Comparison of ENCODE assay signal across 27 mouse cellular contexts in the genomic region with DNA sequence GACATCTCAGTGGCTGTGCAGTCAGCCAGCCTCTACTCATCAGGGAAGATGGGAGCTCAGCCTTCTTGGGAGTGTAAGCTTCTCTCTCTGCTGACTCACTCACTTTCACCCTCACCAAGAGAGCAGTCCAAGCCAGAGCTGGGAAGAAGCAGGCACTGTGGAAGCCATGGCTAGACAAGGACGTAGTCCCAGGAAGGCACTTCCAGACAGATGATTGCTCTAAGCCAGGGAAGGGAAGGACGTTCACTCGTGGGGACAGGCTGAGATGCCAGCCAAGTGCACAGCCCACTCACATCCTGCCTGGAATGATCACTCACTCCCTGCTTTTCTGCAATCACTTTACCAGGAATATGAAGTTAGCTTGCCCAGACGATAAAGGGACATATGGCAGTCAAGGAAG.
DNase-seq lines count a peak whose midpoint lies in the region; TF ChIP-seq lines count a peak whose summit lies in the region.
"Had no signal": no experiment of that assay in that cellular context is flagged by ENCODE, and none has a peak within 500 bp of the region (broad histone marks: within the 10 kb centered on the region; RNA-seq: fewer than 3 reads in every experiment).

No protein-coding gene starts in this region.

- TF ChIP-seq POLR2A in cortical plate, adult 2 months (IDR thresholded peaks at IDR 0.05; ENCODE audit: extremely low read depth, insufficient read depth, low read length): no peak

- no peak for DNase-seq in layer of hippocampus, adult 2 months (ENCODE audit: low spot score in 2 of 2)
- no peak for DNase-seq in layer of hippocampus, postnatal 10 days (ENCODE audit: low spot score in 2 of 2)
- peak; percentile 12 to 48 for DNase-seq in left cerebral cortex, adult 8-10 months (ENCODE audit: low spot score in 2 of 2)
- DNase-seq in left cerebral cortex, adult 11 months (ENCODE audit: low spot score): no peak
- peak; percentile 46 for DNase-seq in left cerebral cortex, postnatal 36 days (ENCODE audit: low spot score in 2 of 2)
- DNase-seq in c-Kit-positive CD71-positive TER-119-positive erythroid progenitor cells, embryonic 14.5 days (ENCODE audit: low spot score): no peak
- DNase-seq: adrenal gland, postnatal 25 days; B cell, adult 2 months; cerebellum, adult 2 months; cerebellum, postnatal 14 days; gastrocnemius, postnatal 14 days; heart, adult 11 months; kidney, adult 8-10 months; kidney, postnatal 4 days; lung, postnatal 36 days; thymus, adult 18-20 months; thymus, postnatal 25 days had no signal

- peak overlapping the region; percentile 46; the same call in 1 of the 2 replicates for H3K27ac ChIP-seq in layer of hippocampus, adult 2 months
- H3K27ac ChIP-seq in cortical plate, adult 2 months (ENCODE audit: insufficient read depth, low read length): peak overlapping the region; percentile 27; the same call in 1 of the 2 replicates
- H3K27ac ChIP-seq: forebrain, embryonic 13.5 days; heart, embryonic 10.5 days; heart, embryonic 15.5 days; hindbrain, postnatal 0 days; intestine, embryonic 15.5 days; kidney, postnatal 0 days; limb, embryonic 13.5 days; lung, embryonic 15.5 days; stomach, postnatal 0 days had no signal

- H3K4me3 ChIP-seq in layer of hippocampus, adult 2 months: no peak overlapping the region
- no peak overlapping the region for H3K4me3 ChIP-seq in cortical plate, adult 2 months (ENCODE audit: insufficient read depth, low read length)
- H3K4me3 ChIP-seq: forebrain, embryonic 13.5 days; heart, embryonic 10.5 days; heart, embryonic 15.5 days; intestine, embryonic 15.5 days; limb, embryonic 13.5 days; lung, embryonic 15.5 days had no signal

- intact Hi-C loops in left cerebral cortex, postnatal 36 days (cut with DNase I): no loop called here

- no peak for TF ChIP-seq CTCF in layer of hippocampus, adult 2 months (conservative IDR thresholded peaks at IDR 0.05)
- no peak for TF ChIP-seq CTCF in cortical plate, adult 2 months (IDR thresholded peaks at IDR 0.05; ENCODE audit: extremely low read depth, insufficient read depth, low read length)

- H3K4me1 ChIP-seq in cortical plate, adult 2 months (ENCODE audit: control insufficient read depth, insufficient read depth, low read length): 0 out of 2 replicates have a peak, but pooled peaks cover 2% of the 10 kb centered on the region
- H3K4me1 ChIP-seq: forebrain, embryonic 13.5 days; heart, embryonic 10.5 days; heart, embryonic 15.5 days; intestine, embryonic 15.5 days; limb, embryonic 13.5 days; lung, embryonic 15.5 days had no signal

Comparison
In these comparisons a context has a peak if more than half of its experiments do, and no peak if none do; other contexts are left out.
1. DNase-seq: peak in left cerebral cortex, adult 8-10 months (2 of 2) and left cerebral cortex, postnatal 36 days (2 of 2); none in layer of hippocampus, adult 2 months (0 of 2), layer of hippocampus, postnatal 10 days (0 of 2), left cerebral cortex, adult 11 months (single experiment) and c-Kit-positive CD71-positive TER-119-positive erythroid progenitor cells, embryonic 14.5 days (single experiment).